Mouse (Mus musculus): ENCODE data around the gene Efna3. TPM values are rescaled to one million over a fixed set of nuclear protein-coding genes. Genes with fewer than 3 reads are reported as not detected.

The Efna3 gene
- polyA plus RNA-seq, 1 experiment from 2014 or later: 7.1 TPM

- no peaks in the 10 kb centered on the region for H3K9me3 ChIP-seq (ENCODE audit: control insufficient read depth, low read length)
- no peak overlapping the region for H3K4me3 ChIP-seq (ENCODE audit: low read length)
- no peak overlapping the region for H3K9ac ChIP-seq (ENCODE audit: low read length)
- no peak overlapping the region for H3K4me2 ChIP-seq (ENCODE audit: low read depth, low read length)
- no peaks in the 10 kb centered on the region for H3K27me3 ChIP-seq (ENCODE audit: control insufficient read depth, insufficient read depth, low read depth, low read length)
- no peak for ATAC-seq (ENCODE audit: low read depth)
- no peaks in the 10 kb centered on the region for H3K36me3 ChIP-seq (ENCODE audit: control insufficient read depth, insufficient read depth, low read length)
- 65% methylated on average over 11 of the region's 11 CpGs for WGBS
- H3K4me1 ChIP-seq (replicated peaks; ENCODE audit: control insufficient read depth, insufficient read depth, low read length): peaks cover 4% of the 10 kb centered on the region; the same call in 1 of the 2 replicates
- no peak overlapping the region for H3K27ac ChIP-seq (ENCODE audit: low read length)
Measured at GRCm38 (mm10) chr3:89296761-89297396, 25.9 kb downstream of the Efna3 start.

DNA sequence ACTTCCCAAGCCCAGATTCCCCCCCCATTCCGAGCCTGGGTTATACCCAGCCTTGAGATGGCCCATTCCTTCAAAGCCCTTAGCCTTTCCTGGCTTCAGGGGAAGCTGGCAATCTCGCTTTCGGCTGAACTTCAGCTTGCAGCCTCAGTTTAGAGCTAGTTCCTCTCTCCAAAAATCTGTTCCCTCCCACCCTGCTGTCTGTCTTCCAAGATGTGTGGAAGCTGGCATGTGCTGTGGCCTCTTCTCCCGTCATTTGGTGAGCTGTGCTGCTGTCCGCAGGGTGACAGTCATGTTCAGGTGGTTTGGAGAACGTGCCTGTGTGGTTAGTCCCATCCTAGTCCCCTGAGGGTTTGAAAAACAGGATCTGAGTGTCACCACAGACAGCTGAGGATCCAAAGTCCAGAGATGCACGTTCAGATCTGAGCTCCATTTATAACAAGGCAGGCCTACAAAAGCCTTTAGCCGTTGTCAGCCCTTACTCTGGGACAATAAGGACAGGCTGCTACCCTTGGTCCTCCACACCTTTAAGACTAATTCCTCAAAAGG lies 27.0 kb downstream of the Efna3 start:
- no peaks in the 10 kb centered on the region for H3K9me3 ChIP-seq (ENCODE audit: control insufficient read depth, low read length)
- H3K36me3 ChIP-seq (ENCODE audit: control insufficient read depth, insufficient read depth, low read length): no peaks in the 10 kb centered on the region
- no peak overlapping the region for H3K27ac ChIP-seq (ENCODE audit: low read length)
- WGBS: 81% methylated on average over 8 of the region's 8 CpGs
- H3K4me2 ChIP-seq (ENCODE audit: low read depth, low read length): no peak overlapping the region
- H3K9ac ChIP-seq (ENCODE audit: low read length): no peak overlapping the region
- no peak overlapping the region for H3K4me3 ChIP-seq (ENCODE audit: low read length)
- ATAC-seq (ENCODE audit: low read depth): no peak
- H3K27me3 ChIP-seq (ENCODE audit: control insufficient read depth, insufficient read depth, low read depth, low read length): no peaks in the 10 kb centered on the region
- H3K4me1 ChIP-seq (replicated peaks; ENCODE audit: control insufficient read depth, insufficient read depth, low read length): peaks cover 4% of the 10 kb centered on the region; the same call in 1 of the 2 replicates

DNA sequence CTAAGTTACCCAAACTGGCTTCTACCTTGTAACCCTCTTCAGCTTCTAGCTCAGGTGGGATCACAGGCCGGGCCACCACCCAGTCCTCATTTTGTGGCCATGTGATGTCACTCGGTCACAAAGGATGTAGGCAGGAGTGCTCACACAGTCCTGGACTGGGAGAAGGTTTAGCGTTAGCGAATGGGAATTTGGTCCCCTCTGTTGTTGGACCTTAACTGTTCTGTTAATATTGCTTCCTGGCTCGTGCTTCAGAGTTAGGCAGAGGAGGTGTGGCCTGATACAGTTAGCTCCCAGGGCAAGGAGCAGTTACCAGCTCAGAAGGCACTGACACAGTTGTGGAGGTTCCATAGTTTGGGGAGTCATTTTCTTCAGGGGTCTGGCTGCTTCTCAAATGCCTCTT lies 28.6 kb downstream of the Efna3 start:
- no peak overlapping the region for H3K4me3 ChIP-seq (ENCODE audit: low read length)
- no peaks in the 10 kb centered on the region; the same call in 1 of the 2 replicates for H3K4me1 ChIP-seq (replicated peaks; ENCODE audit: control insufficient read depth, insufficient read depth, low read length)
- ATAC-seq (ENCODE audit: low read depth): no peak
- H3K9ac ChIP-seq (ENCODE audit: low read length): no peak overlapping the region
- H3K27me3 ChIP-seq (ENCODE audit: control insufficient read depth, insufficient read depth, low read depth, low read length): no peaks in the 10 kb centered on the region
- H3K36me3 ChIP-seq (ENCODE audit: control insufficient read depth, insufficient read depth, low read length): no peaks in the 10 kb centered on the region
- WGBS: 75% methylated on average over 5 of the region's 5 CpGs
- H3K9me3 ChIP-seq (ENCODE audit: control insufficient read depth, low read length): no peaks in the 10 kb centered on the region
- no peak overlapping the region for H3K4me2 ChIP-seq (ENCODE audit: low read depth, low read length)
- H3K27ac ChIP-seq (ENCODE audit: low read length): no peak overlapping the region

- Histone ChIP-seq H3K4me2 (ENCODE audit: low read depth, low read length) (no peak overlapping the region), H3K36me3 (ENCODE audit: control insufficient read depth, insufficient read depth, low read length) (no peaks in the 10 kb centered on the region), H3K27me3 (ENCODE audit: control insufficient read depth, insufficient read depth, low read depth, low read length) (no peaks in the 10 kb centered on the region), H3K27ac (ENCODE audit: low read length) (no peak overlapping the region), H3K9ac (ENCODE audit: low read length) (no peak overlapping the region), H3K4me3 (ENCODE audit: low read length) (no peak overlapping the region), H3K4me1 (replicated peaks; ENCODE audit: control insufficient read depth, insufficient read depth, low read length) (no peaks in the 10 kb centered on the region; the same call in 1 of the 2 replicates), H3K9me3 (ENCODE audit: control insufficient read depth, low read length) (no peaks in the 10 kb centered on the region)
- no peak for ATAC-seq (ENCODE audit: low read depth)
- 83% methylated on average over 11 of the region's 11 CpGs for WGBS
Measured at GRCm38 (mm10) chr3:89293247-89293918, 29.4 kb downstream of the Efna3 start.

GRCm38 (mm10) chr3:89292303-89292702 lies 30.5 kb downstream of the Efna3 start:
- H3K36me3 ChIP-seq (ENCODE audit: control insufficient read depth, insufficient read depth, low read length): no peaks in the 10 kb centered on the region
- no peak overlapping the region for H3K4me2 ChIP-seq (ENCODE audit: low read depth, low read length)
- no peaks in the 10 kb centered on the region; the same call in 1 of the 2 replicates for H3K4me1 ChIP-seq (replicated peaks; ENCODE audit: control insufficient read depth, insufficient read depth, low read length)
- no peak overlapping the region for H3K27ac ChIP-seq (ENCODE audit: low read length)
- no peak for ATAC-seq (ENCODE audit: low read depth)
- 64% methylated on average over 5 of the region's 5 CpGs for WGBS
- no peak overlapping the region for H3K9ac ChIP-seq (ENCODE audit: low read length)
- H3K4me3 ChIP-seq (ENCODE audit: low read length): no peak overlapping the region
- no peaks in the 10 kb centered on the region for H3K9me3 ChIP-seq (ENCODE audit: control insufficient read depth, low read length)
- H3K27me3 ChIP-seq (ENCODE audit: control insufficient read depth, insufficient read depth, low read depth, low read length): no peaks in the 10 kb centered on the region

GRCm38 (mm10) chr3:89291874-89292273 lies 30.9 kb downstream of the Efna3 start:
- no peak for ATAC-seq (ENCODE audit: low read depth)
- Histone ChIP-seq H3K4me1 (replicated peaks; ENCODE audit: control insufficient read depth, insufficient read depth, low read length) (no peaks in the 10 kb centered on the region; the same call in 1 of the 2 replicates), H3K9ac (ENCODE audit: low read length) (no peak overlapping the region), H3K27me3 (ENCODE audit: control insufficient read depth, insufficient read depth, low read depth, low read length) (no peaks in the 10 kb centered on the region), H3K27ac (ENCODE audit: low read length) (no peak overlapping the region), H3K4me3 (ENCODE audit: low read length) (no peak overlapping the region), H3K36me3 (ENCODE audit: control insufficient read depth, insufficient read depth, low read length) (no peaks in the 10 kb centered on the region), H3K9me3 (ENCODE audit: control insufficient read depth, low read length) (no peaks in the 10 kb centered on the region), H3K4me2 (ENCODE audit: low read depth, low read length) (no peak overlapping the region)
- 48% methylated on average over 10 of the region's 10 CpGs for WGBS

GRCm38 (mm10) chr3:89288503-89288928 lies 34.2 kb downstream of the Efna3 start:
- no peaks in the 10 kb centered on the region for H3K27me3 ChIP-seq (ENCODE audit: control insufficient read depth, insufficient read depth, low read depth, low read length)
- H3K4me3 ChIP-seq (ENCODE audit: low read length): no peak overlapping the region
- H3K4me2 ChIP-seq (ENCODE audit: low read depth, low read length): no peak overlapping the region
- no peaks in the 10 kb centered on the region; the same call in none of the 2 replicates for H3K4me1 ChIP-seq (replicated peaks; ENCODE audit: control insufficient read depth, insufficient read depth, low read length)
- ATAC-seq (ENCODE audit: low read depth): no peak
- H3K9ac ChIP-seq (ENCODE audit: low read length): no peak overlapping the region
- H3K27ac ChIP-seq (ENCODE audit: low read length): no peak overlapping the region
- H3K36me3 ChIP-seq (ENCODE audit: control insufficient read depth, insufficient read depth, low read length): no peaks in the 10 kb centered on the region
- 18% methylated on average over 7 of the region's 7 CpGs for WGBS
- no peaks in the 10 kb centered on the region for H3K9me3 ChIP-seq (ENCODE audit: control insufficient read depth, low read length)

GRCm38 (mm10) chr3:89287286-89287685 lies 35.5 kb downstream of the Efna3 start:
- Histone ChIP-seq H3K4me2 (ENCODE audit: low read depth, low read length) (no peak overlapping the region), H3K27me3 (ENCODE audit: control insufficient read depth, insufficient read depth, low read depth, low read length) (no peaks in the 10 kb centered on the region), H3K9ac (ENCODE audit: low read length) (no peak overlapping the region), H3K9me3 (ENCODE audit: control insufficient read depth, low read length) (no peaks in the 10 kb centered on the region), H3K27ac (ENCODE audit: low read length) (peak overlapping the region; percentile 6), H3K36me3 (ENCODE audit: control insufficient read depth, insufficient read depth, low read length) (no peaks in the 10 kb centered on the region), H3K4me1 (replicated peaks; ENCODE audit: control insufficient read depth, insufficient read depth, low read length) (no peaks in the 10 kb centered on the region; the same call in none of the 2 replicates), H3K4me3 (ENCODE audit: low read length) (no peak overlapping the region)
- 46% methylated on average over 5 of the region's 5 CpGs for WGBS
- no peak for ATAC-seq (ENCODE audit: low read depth)

DNA sequence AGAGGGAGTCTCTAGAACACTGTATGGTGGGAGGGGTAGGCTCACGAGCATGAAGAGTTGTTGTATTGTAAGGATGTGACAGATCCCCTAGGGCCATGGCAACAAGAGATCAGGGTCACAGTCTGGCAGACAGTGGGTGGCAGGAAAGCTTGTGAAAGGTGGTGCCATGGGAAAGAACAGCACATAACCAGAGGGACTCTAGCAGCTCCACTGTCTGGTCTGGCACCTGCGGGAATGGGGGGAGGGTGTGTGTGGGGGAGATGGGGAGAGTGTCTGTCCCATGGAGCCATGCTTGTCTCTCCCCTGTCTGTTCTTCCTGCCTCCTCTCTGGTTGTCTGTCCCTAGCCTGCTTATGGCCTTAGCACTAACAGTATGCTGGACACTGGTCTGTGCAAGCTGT lies 37.2 kb downstream of the Efna3 start:
- no peak overlapping the region for H3K4me3 ChIP-seq (ENCODE audit: low read length)
- peaks cover 13% of the 10 kb centered on the region for H3K4me1 ChIP-seq (replicated peaks; ENCODE audit: control insufficient read depth, insufficient read depth, low read length)
- 55% methylated on average over 2 of the region's 2 CpGs for WGBS
- no peak for ATAC-seq (ENCODE audit: low read depth)
- no peak overlapping the region for H3K4me2 ChIP-seq (ENCODE audit: low read depth, low read length)
- no peaks in the 10 kb centered on the region for H3K9me3 ChIP-seq (ENCODE audit: control insufficient read depth, low read length)
- no peak overlapping the region for H3K9ac ChIP-seq (ENCODE audit: low read length)
- H3K27ac ChIP-seq (ENCODE audit: low read length): no peak overlapping the region
- H3K36me3 ChIP-seq (ENCODE audit: control insufficient read depth, insufficient read depth, low read length): no peaks in the 10 kb centered on the region
- H3K27me3 ChIP-seq (ENCODE audit: control insufficient read depth, insufficient read depth, low read depth, low read length): no peaks in the 10 kb centered on the region; the same call in none of the 2 replicates

Measured in lung, embryonic 16.5 days (tissue).